Mouse (Mus musculus): ENCODE measurements at regions not wholly inside any gene's neighbourhood (a gene's known extent, or its start where the extent isn't known, plus 50 kb on each side); places are given as distances from the start of the nearest gene placed in this dataset.

GRCm38 (mm10) chr12:112274756-112275155, 128.7 kb downstream of the Kif26a start:
- H3K4me3 ChIP-seq: no peak overlapping the region
- H3K9me3 ChIP-seq: no peaks in the 10 kb centered on the region
- peak overlapping the region; percentile 79; the same call in 1 of the 2 replicates for H3K27ac ChIP-seq
- no peak for DNase-seq (ENCODE audit: low spot score)
- no peaks in the 10 kb centered on the region for H3K36me3 ChIP-seq
- H3K4me1 ChIP-seq (replicated peaks): peaks cover 64% of the 10 kb centered on the region
- H3K27me3 ChIP-seq (ENCODE audit: insufficient read depth, poor library complexity, severe bottlenecking): peaks cover 45% of the 10 kb centered on the region
- 32% methylated on average over 11 of the region's 11 CpGs for WGBS

- Histone ChIP-seq H3K27ac (peak overlapping the region; percentile 79), H3K36me3 (no peaks in the 10 kb centered on the region), H3K9me3 (no peaks in the 10 kb centered on the region), H3K4me3 (no peak overlapping the region), H3K27me3 (ENCODE audit: insufficient read depth, poor library complexity, severe bottlenecking) (peaks cover 47% of the 10 kb centered on the region), H3K4me1 (replicated peaks) (peaks cover 67% of the 10 kb centered on the region)
- 28% methylated on average over 7 of the region's 7 CpGs for WGBS
- peak; percentile 36 for DNase-seq (ENCODE audit: low spot score)
These were observed 130.6 kb downstream of the Kif26a start for GRCm38 (mm10) chr12:112276651-112277050.

- peak; percentile 45 for DNase-seq (ENCODE audit: low spot score)
- peaks cover 42% of the 10 kb centered on the region for H3K27me3 ChIP-seq (ENCODE audit: insufficient read depth, poor library complexity, severe bottlenecking)
- 19% methylated on average over 14 of the region's 14 CpGs for WGBS
- H3K9me3 ChIP-seq: no peaks in the 10 kb centered on the region
- no peaks in the 10 kb centered on the region for H3K36me3 ChIP-seq
- H3K4me1 ChIP-seq (replicated peaks): peaks cover 62% of the 10 kb centered on the region
- H3K27ac ChIP-seq: peak overlapping the region; percentile 79
- no peak overlapping the region for H3K4me3 ChIP-seq
These were observed 131.5 kb downstream of the Kif26a start for GRCm38 (mm10) chr12:112277511-112277910.

GRCm38 (mm10) chr12:112285096-112285495, 139.1 kb downstream of the Kif26a start:
- Histone ChIP-seq H3K27ac (peak overlapping the region; percentile 40; the same call in 1 of the 2 replicates), H3K27me3 (ENCODE audit: insufficient read depth, poor library complexity, severe bottlenecking) (peaks cover 38% of the 10 kb centered on the region), H3K9me3 (no peaks in the 10 kb centered on the region), H3K36me3 (no peaks in the 10 kb centered on the region), H3K4me3 (no peak overlapping the region), H3K4me1 (replicated peaks) (peaks cover 47% of the 10 kb centered on the region)
- 54% methylated on average over 15 of the region's 15 CpGs for WGBS
- no peak for DNase-seq (ENCODE audit: low spot score)

GRCm38 (mm10) chr12:112288786-112289185, 142.8 kb downstream of the Kif26a start:
- peaks cover 62% of the 10 kb centered on the region for H3K27me3 ChIP-seq (ENCODE audit: insufficient read depth, poor library complexity, severe bottlenecking)
- no peaks in the 10 kb centered on the region for H3K9me3 ChIP-seq
- 75% methylated on average over 3 of the region's 3 CpGs for WGBS
- peak overlapping the region; percentile 56 for H3K27ac ChIP-seq
- H3K4me3 ChIP-seq: no peak overlapping the region
- H3K36me3 ChIP-seq: no peaks in the 10 kb centered on the region
- peaks cover 73% of the 10 kb centered on the region for H3K4me1 ChIP-seq (replicated peaks)
- no peak for DNase-seq (ENCODE audit: low spot score)

GRCm38 (mm10) chr12:112290299-112290698, 144.3 kb downstream of the Kif26a start:
- Histone ChIP-seq H3K27ac (peak overlapping the region; percentile 59), H3K4me3 (no peak overlapping the region), H3K36me3 (no peaks in the 10 kb centered on the region), H3K4me1 (replicated peaks) (peaks cover 67% of the 10 kb centered on the region), H3K9me3 (no peaks in the 10 kb centered on the region), H3K27me3 (ENCODE audit: insufficient read depth, poor library complexity, severe bottlenecking) (peaks cover 74% of the 10 kb centered on the region)
- WGBS: 89% methylated on average over 9 of the region's 9 CpGs
- no peak for DNase-seq (ENCODE audit: low spot score)

- H3K27me3 ChIP-seq (ENCODE audit: insufficient read depth, poor library complexity, severe bottlenecking): peaks cover 82% of the 10 kb centered on the region
- H3K4me1 ChIP-seq (replicated peaks): peaks cover 65% of the 10 kb centered on the region
These were observed 145.9 kb downstream of the Kif26a start for GRCm38 (mm10) chr12:112291748-112292561.

GRCm38 (mm10) chr12:112293105-112293504, 147.1 kb downstream of the Kif26a start:
- no peaks in the 10 kb centered on the region for H3K36me3 ChIP-seq
- H3K4me3 ChIP-seq: no peak overlapping the region
- peak overlapping the region; percentile 62 for H3K27ac ChIP-seq
- H3K9me3 ChIP-seq: no peaks in the 10 kb centered on the region
- peaks cover 75% of the 10 kb centered on the region for H3K27me3 ChIP-seq (ENCODE audit: insufficient read depth, poor library complexity, severe bottlenecking)
- no peak for DNase-seq (ENCODE audit: low spot score)
- H3K4me1 ChIP-seq (replicated peaks): peaks cover 56% of the 10 kb centered on the region
- whole genome bisulfite sequencing: 84% methylated on average over 13 of the region's 13 CpGs

More at GRCm38 (mm10) chr12:112291748-112292561, 145.9 kb downstream of the Kif26a start:
- DNase-seq (ENCODE audit: low spot score): no peak
- H3K27ac ChIP-seq: peak overlapping the region; percentile 62
- H3K4me3 ChIP-seq: no peak overlapping the region
- WGBS: 82% methylated on average over 16 of the region's 16 CpGs
- H3K9me3 ChIP-seq: no peaks in the 10 kb centered on the region
- no peaks in the 10 kb centered on the region for H3K36me3 ChIP-seq

- no peaks in the 10 kb centered on the region for H3K36me3 ChIP-seq
- no peak for DNase-seq (ENCODE audit: low spot score)
- peaks cover 81% of the 10 kb centered on the region for H3K27me3 ChIP-seq (ENCODE audit: insufficient read depth, poor library complexity, severe bottlenecking)
- WGBS: 89% methylated on average over 6 of the region's 6 CpGs
- H3K27ac ChIP-seq: peak overlapping the region; percentile 24; the same call in 1 of the 2 replicates
- peaks cover 51% of the 10 kb centered on the region for H3K4me1 ChIP-seq (replicated peaks)
- no peaks in the 10 kb centered on the region for H3K9me3 ChIP-seq
- H3K4me3 ChIP-seq: no peak overlapping the region
These were observed 149.4 kb downstream of the Kif26a start for GRCm38 (mm10) chr12:112295337-112295941.

- Histone ChIP-seq H3K4me3 (no peak overlapping the region), H3K9me3 (no peaks in the 10 kb centered on the region), H3K36me3 (no peaks in the 10 kb centered on the region), H3K27me3 (ENCODE audit: insufficient read depth, poor library complexity, severe bottlenecking) (peaks cover 82% of the 10 kb centered on the region), H3K27ac (peak overlapping the region; percentile 53), H3K4me1 (replicated peaks) (peaks cover 59% of the 10 kb centered on the region)
- 92% methylated on average over 8 of the region's 8 CpGs for WGBS
- no peak for DNase-seq (ENCODE audit: low spot score)
These were observed 152.5 kb downstream of the Kif26a start for GRCm38 (mm10) chr12:112298521-112298920.

- Histone ChIP-seq H3K9me3 (no peaks in the 10 kb centered on the region), H3K27me3 (ENCODE audit: insufficient read depth, poor library complexity, severe bottlenecking) (peaks cover 82% of the 10 kb centered on the region), H3K36me3 (no peaks in the 10 kb centered on the region), H3K4me3 (no peak overlapping the region), H3K27ac (peak overlapping the region; percentile 53), H3K4me1 (replicated peaks) (peaks cover 55% of the 10 kb centered on the region)
- WGBS: 63% methylated on average over 5 of the region's 5 CpGs
- no peak for DNase-seq (ENCODE audit: low spot score)
These were observed 153.1 kb downstream of the Kif26a start for GRCm38 (mm10) chr12:112299089-112299488.

GRCm38 (mm10) chr12:112299603-112300002, 153.6 kb downstream of the Kif26a start:
- Histone ChIP-seq H3K4me1 (replicated peaks) (peaks cover 55% of the 10 kb centered on the region), H3K27ac (peak overlapping the region; percentile 17), H3K9me3 (no peaks in the 10 kb centered on the region), H3K4me3 (no peak overlapping the region), H3K27me3 (ENCODE audit: insufficient read depth, poor library complexity, severe bottlenecking) (peaks cover 82% of the 10 kb centered on the region), H3K36me3 (no peaks in the 10 kb centered on the region)
- no peak for DNase-seq (ENCODE audit: low spot score)
- WGBS: 82% methylated on average over 6 of the region's 6 CpGs

GRCm38 (mm10) chr12:112300125-112300524, 154.1 kb downstream of the Kif26a start:
- Histone ChIP-seq H3K36me3 (no peaks in the 10 kb centered on the region), H3K27ac (peak overlapping the region; percentile 17), H3K9me3 (no peaks in the 10 kb centered on the region), H3K27me3 (ENCODE audit: insufficient read depth, poor library complexity, severe bottlenecking) (peaks cover 82% of the 10 kb centered on the region), H3K4me3 (no peak overlapping the region), H3K4me1 (replicated peaks) (peaks cover 59% of the 10 kb centered on the region)
- WGBS: 79% methylated on average over 4 of the region's 4 CpGs
- DNase-seq (ENCODE audit: low spot score): no peak

All from hindbrain, embryonic 10.5 days (tissue).